Mouse (Mus musculus) lung, embryonic 14.5 days (tissue): ENCODE results near the gene Knstrn. TPM values are rescaled to one million over a fixed set of nuclear protein-coding genes. Genes with fewer than 3 reads are reported as not detected.

Source experiments
- ATAC-seq: fragments of 200-750 bp; cut with Nextera tagmentation; 2 replicates; pipeline ENCODE4 v1.8.0; 2017; ENCODE audit warnings: mild to moderate bottlenecking, moderate TSS enrichment, moderate library complexity; ENCODE audit not compliant: insufficient read depth
- DNase-seq: peaks from one replicate; pipeline ENCODE4 v3.0.0-alpha.2; 2015
- H3K27ac ChIP-seq: fragments of 300-500 bp; sonication (generic); 2 replicates; pipeline ENCODE4 v1.5.1; 2014; ENCODE audit warnings: low read depth, mild to moderate bottlenecking, moderate library complexity
- H3K27me3 ChIP-seq: fragments of 300-500 bp; sonication (generic); 2 replicates; pipeline ENCODE4 v1.6.1; 2014; ENCODE audit warnings: low read length, control low read depth; ENCODE audit not compliant: insufficient read depth
- H3K36me3 ChIP-seq: fragments of 300-500 bp; sonication (generic); 2 replicates; pipeline ENCODE4 v1.6.1; 2014; ENCODE audit warnings: control low read depth; ENCODE audit not compliant: insufficient read depth
- H3K4me1 ChIP-seq: fragments of 300-500 bp; sonication (generic); 2 replicates; pipeline ENCODE4 v1.6.1; 2014; ENCODE audit warnings: antibody characterized with exemption, control low read depth; ENCODE audit not compliant: insufficient read depth
- H3K4me2 ChIP-seq: fragments of 300-500 bp; sonication (generic); 2 replicates; pipeline ENCODE4 v1.6.1; 2014; ENCODE audit warnings: mild to moderate bottlenecking
- H3K4me3 ChIP-seq: fragments of 300-500 bp; sonication (generic); 2 replicates; pipeline ENCODE4 v1.5.1; 2014; ENCODE audit warnings: low read depth, low read length
- H3K9ac ChIP-seq: fragments of 300-500 bp; sonication (generic); 2 replicates; pipeline ENCODE4 v1.6.1; 2014
- H3K9me3 ChIP-seq: fragments of 300-500 bp; sonication (generic); 2 replicates; pipeline ENCODE4 v1.6.1; 2016; ENCODE audit warnings: low read depth, low read length, control low read depth
- CTCF ChIP-seq: IDR thresholded peaks from 2 replicates; pipeline ENCODE4 v1.5.1; 2016; ENCODE audit warnings: antibody characterized with exemption, low read depth
- WGBS: fragments of 180-500 bp; shearing (Covaris S2); extraction: QIAGEN DNeasy Blood & Tissue Kit; methylation state at CpG from one replicate; pipeline ENCODE4 v1.1.7; 2014; 5-methylcytosine and 5-hydroxymethylcytosine counted together
- polyA plus RNA-seq: library from polyadenylated mRNA; unstranded; fragments of >200 nt; fragmentation: Nextera tagmentation; extraction: Ambion mirVana; gene quantifications from 2 replicates; pipeline ENCODE4 v1.2.1, GENCODE M21; 2014

The Knstrn gene
- polyA plus RNA-seq, 1 experiment from 2014 or later, result 142 TPM

DNA sequence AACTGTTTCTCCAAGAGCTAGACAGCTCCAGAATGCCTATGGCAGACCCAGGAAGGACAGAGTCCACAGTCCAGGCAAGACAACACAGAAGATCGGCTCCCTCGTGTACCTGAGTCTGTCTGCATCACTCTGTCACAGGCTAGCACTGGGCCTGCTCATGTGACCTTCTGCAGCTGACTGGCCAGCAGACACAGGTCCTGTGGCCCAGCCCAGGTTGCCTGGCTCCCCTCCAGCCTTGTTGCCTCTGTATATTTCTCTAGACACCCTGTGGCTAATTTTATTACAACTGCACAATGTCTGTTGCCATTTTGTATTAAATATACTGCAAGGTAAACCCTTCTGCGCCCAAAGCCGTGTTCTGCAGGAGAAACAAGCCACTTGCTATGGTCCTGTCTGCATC lies 67.2 kb downstream of the Knstrn start:
- no peak for DNase-seq
- peaks cover 11% of the 10 kb centered on the region; the same call in 1 of the 2 replicates for H3K27me3 ChIP-seq
- 79% methylated on average over 4 of the region's 4 CpGs for WGBS
- H3K4me1 ChIP-seq, result no peaks in the 10 kb centered on the region
- no peak for ATAC-seq
- no peaks in the 10 kb centered on the region for H3K9me3 ChIP-seq
- no peak overlapping the region for H3K4me3 ChIP-seq
- no peak overlapping the region for H3K9ac ChIP-seq
- no peak overlapping the region for H3K4me2 ChIP-seq
- TF ChIP-seq CTCF, result no peak
- H3K36me3 ChIP-seq, result peaks cover 33% of the 10 kb centered on the region; the same call in 1 of the 2 replicates
- no peak overlapping the region for H3K27ac ChIP-seq

DNA sequence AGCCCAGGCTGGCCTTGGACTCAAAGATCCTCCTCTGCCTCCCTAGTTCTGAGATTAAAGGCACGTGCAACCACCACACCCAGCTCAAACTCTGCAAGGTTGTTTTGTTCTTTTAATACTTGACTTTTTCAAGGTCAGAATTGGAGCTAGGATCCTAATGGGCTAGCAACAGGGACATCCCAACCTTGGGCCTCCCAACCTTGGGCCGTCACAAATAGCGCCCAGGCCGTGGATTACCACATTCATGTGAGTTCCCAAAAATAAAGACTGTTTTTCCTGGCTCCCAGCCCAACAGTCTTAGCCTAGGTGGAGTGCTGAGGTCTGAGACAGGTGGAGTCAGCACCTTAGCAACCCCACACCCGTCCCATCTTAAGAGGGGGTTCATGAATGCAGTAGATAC lies 68.2 kb downstream of the Knstrn start:
- no peak for ATAC-seq
- peaks cover 15% of the 10 kb centered on the region; the same call in 1 of the 2 replicates for H3K27me3 ChIP-seq
- no peak overlapping the region for H3K4me3 ChIP-seq
- no peak overlapping the region for H3K9ac ChIP-seq
- H3K9me3 ChIP-seq, result no peaks in the 10 kb centered on the region
- no peak for DNase-seq
- WGBS, result 77% methylated on average over 5 of the region's 5 CpGs
- H3K4me2 ChIP-seq, result no peak overlapping the region
- no peak overlapping the region for H3K27ac ChIP-seq
- TF ChIP-seq CTCF, result no peak
- H3K4me1 ChIP-seq, result no peaks in the 10 kb centered on the region
- peaks cover 24% of the 10 kb centered on the region; the same call in 1 of the 2 replicates for H3K36me3 ChIP-seq

DNA sequence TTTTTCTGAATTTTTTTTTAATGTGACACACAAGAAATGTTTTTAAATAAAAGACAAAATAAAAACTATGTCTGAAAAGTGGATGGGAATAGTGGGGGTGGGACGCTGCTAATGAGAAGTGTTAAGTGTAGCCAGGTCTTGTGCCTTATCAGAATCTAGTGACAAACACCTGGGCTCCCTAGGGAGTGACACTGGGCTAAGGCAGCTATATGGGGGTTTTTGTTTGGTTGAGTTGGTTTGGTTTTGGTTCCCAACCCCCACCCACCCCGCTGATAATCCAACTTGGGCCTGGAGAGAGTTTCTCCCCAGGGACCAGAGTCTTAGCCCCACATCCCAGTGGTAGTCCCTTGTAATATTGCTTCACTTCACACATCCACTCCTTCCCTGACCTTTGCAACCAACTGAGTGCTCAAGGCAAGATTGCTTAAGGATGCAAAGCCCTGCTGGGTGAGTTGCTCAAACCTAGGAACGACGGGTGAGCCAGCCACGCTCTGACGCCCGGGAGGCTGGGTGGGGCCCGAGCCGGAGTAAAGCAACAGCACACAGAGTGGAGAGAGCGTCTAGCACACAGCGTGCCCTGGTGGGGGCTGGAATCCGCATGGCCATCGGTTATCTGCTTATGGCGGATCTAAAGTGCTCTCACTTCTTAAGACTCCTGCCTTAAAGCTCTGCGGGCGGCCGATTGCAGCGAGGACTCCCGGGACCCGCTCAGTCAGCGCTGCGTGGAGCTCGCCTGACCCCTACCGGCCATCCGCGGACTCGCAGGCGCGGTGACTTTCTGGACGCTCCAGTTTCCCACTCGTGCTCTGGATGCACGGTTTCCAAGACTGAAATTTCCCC lies 69.3 kb downstream of the Knstrn start:
- Histone ChIP-seq H3K36me3 (peaks cover 15% of the 10 kb centered on the region; the same call in 1 of the 2 replicates), H3K9ac (peak overlapping the region; percentile 42), H3K4me3 (peak overlapping the region; percentile 31), H3K4me1 (no peaks in the 10 kb centered on the region), H3K27ac (no peak overlapping the region), H3K9me3 (no peaks in the 10 kb centered on the region), H3K27me3 (peaks cover 15% of the 10 kb centered on the region; the same call in 1 of the 2 replicates), H3K4me2 (peak overlapping the region; percentile 77)
- DNase-seq, result peak; percentile 92
- ATAC-seq, result peak; percentile 90
- WGBS, result 3% methylated on average over 32 of the region's 32 CpGs
- TF ChIP-seq CTCF, result peak; percentile 100

DNA sequence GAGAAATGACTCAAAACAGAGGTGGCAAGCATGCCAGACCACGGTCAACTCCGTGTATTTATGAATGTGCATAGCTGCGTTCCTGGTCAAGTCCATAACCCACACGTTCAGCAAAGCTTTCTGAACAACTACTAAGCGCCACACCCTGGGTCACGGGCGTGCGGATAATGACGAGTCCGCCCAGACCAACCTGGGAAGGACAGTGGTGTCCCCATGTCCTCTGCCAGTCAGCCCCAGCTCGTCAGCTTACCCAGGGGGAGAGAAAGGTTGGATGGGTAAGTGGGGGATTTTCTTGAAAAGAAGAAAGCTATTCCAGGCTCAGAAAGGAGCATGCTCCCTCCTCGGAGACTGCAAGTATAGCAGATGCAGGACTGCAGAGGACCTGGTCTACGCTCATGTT lies 73.6 kb downstream of the Knstrn start:
- 57% methylated on average over 13 of the region's 13 CpGs for WGBS
- peaks cover 23% of the 10 kb centered on the region for H3K27me3 ChIP-seq
- ATAC-seq (no peak), DNase-seq (no peak)
- H3K36me3 ChIP-seq, result no peaks in the 10 kb centered on the region
- no peak for TF ChIP-seq CTCF
- no peaks in the 10 kb centered on the region for H3K4me1 ChIP-seq
- H3K9me3 ChIP-seq, result no peaks in the 10 kb centered on the region
- H3K9ac ChIP-seq, result no peak overlapping the region
- H3K4me3 ChIP-seq, result no peak overlapping the region
- H3K27ac ChIP-seq, result no peak overlapping the region
- H3K4me2 ChIP-seq, result peak overlapping the region; percentile 29; the same call in 1 of the 2 replicates

DNA sequence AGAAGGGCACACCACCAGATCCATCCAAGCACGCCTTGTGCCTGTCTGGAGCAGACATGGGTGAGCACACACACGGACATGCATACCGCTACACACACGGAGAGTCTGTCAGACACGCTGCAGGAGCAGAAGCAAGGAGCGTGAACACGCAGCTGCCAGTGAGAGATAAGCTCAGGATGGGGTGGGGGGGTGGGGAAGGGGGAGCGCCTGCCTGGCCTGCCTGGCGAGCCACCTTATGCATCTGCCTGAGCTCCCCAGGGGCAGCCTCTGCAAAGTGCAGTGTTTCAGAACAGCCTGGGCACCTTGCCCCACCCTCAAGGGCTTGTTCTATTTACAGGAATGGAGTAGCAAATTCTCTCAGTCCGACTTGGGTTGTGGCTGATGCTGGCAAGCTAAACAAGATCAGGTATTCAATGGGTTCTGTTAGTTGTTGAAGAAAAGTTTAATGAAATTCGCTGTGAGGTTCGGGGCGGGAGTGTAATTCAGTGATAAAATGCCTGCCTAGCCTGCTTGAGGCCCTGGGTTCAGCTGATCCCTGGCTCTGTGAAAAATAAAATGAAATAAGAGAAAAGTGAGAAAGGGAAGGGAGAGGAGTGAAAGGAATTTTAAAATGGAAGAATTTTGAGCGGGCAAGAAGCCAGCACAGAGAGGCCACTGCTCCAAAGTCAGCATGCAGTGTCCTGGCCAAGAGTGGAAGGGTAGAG lies 74.2 kb downstream of the Knstrn start:
- H3K4me2 ChIP-seq, result peak overlapping the region; percentile 29; the same call in 1 of the 2 replicates
- peak; percentile 25; the same call in 1 of the 2 replicates for ATAC-seq

DNA sequence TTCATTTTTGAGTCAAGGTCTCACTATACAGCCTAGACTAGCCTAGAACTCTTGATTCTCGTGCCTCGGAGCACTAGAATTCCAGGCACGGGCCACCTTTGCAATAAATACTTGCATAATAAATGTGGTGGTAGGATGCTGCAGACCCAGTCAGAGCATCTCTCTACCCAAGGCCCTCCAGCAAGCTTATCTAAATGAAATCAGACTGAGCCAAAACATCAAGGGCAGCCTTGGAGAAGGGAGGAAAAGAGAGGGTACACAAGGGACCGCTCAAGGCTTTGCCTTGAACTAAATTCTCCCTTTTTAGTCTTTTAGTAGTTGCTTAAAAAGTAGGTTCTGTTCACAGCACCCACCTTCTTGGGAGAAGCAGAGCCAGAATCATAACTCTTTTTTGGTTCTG lies 77.4 kb downstream of the Knstrn start:
- 82% methylated on average over 4 of the region's 4 CpGs for WGBS
- no peaks in the 10 kb centered on the region for H3K36me3 ChIP-seq
- H3K27ac ChIP-seq, result no peak overlapping the region
- ATAC-seq (no peak), DNase-seq (no peak)
- no peak for TF ChIP-seq CTCF
- no peak overlapping the region for H3K4me3 ChIP-seq
- no peaks in the 10 kb centered on the region for H3K9me3 ChIP-seq
- H3K9ac ChIP-seq, result no peak overlapping the region
- peaks cover 41% of the 10 kb centered on the region for H3K27me3 ChIP-seq
- no peak overlapping the region for H3K4me2 ChIP-seq
- H3K4me1 ChIP-seq, result no peaks in the 10 kb centered on the region

More for the DNA sequence above, 74.2 kb downstream of the Knstrn start:
- no peak overlapping the region for H3K4me3 ChIP-seq
- H3K9ac ChIP-seq, result no peak overlapping the region
- TF ChIP-seq CTCF, result no peak
- DNase-seq, result no peak
- no peaks in the 10 kb centered on the region for H3K36me3 ChIP-seq
- peaks cover 27% of the 10 kb centered on the region for H3K27me3 ChIP-seq
- H3K9me3 ChIP-seq, result no peaks in the 10 kb centered on the region
- H3K4me1 ChIP-seq, result no peaks in the 10 kb centered on the region
- 15% methylated on average over 14 of the region's 14 CpGs for WGBS
- H3K27ac ChIP-seq, result no peak overlapping the region
